Mouse (Mus musculus) layer of hippocampus, postnatal 14 days (tissue): ENCODE results near the gene Isyna1. TPM values are rescaled to one million over a fixed set of nuclear protein-coding genes. Genes with fewer than 3 reads are reported as not detected.

Source experiments
- DNase-seq, 2 experiments: peaks; one replicate each; pipeline ENCODE4 v3.0.0; 2021 to 2022; ENCODE audit warnings: low spot score in 2 of 2, mixed read lengths in 1 of 2
- long read RNA-seq, 2 experiments: library from polyadenylated mRNA; stranded (forward); transcript quantifications; one replicate each; pipeline ENCODE4 v2.0.0; 2021
- total RNA-seq, 2 experiments: library from RNA; stranded (reverse); gene quantifications; 2 replicates each; pipeline ENCODE4 v1.2.3; 2021

Isyna1 gene
- 10 to 100 TPM; 38.8 to 46.1 TPM for total RNA-seq
- long read RNA-seq, experiment 1, transcript Isyna1-201 (11 exons, 1,836 nt), result major isoform, 25 of 39 reads
- long read RNA-seq, experiment 1, transcript Isyna1-206 (10 exons, 1,916 nt), result minor isoform, 7 of 39 reads
- long read RNA-seq, experiment 1, partial matches to known transcripts, result 2 of 39 reads
- long read RNA-seq, experiment 1, other reads (novel, unspliced or antisense), result 4 of 39 reads
- long read RNA-seq, experiment 2, transcript Isyna1-201 (11 exons, 1,836 nt), result major isoform, 29 of 48 reads
- long read RNA-seq, experiment 2, transcript Isyna1-206 (10 exons, 1,916 nt), result minor isoform, 5 of 48 reads
- long read RNA-seq, experiment 2, partial matches to known transcripts, result 6 of 48 reads
- long read RNA-seq, experiment 2, other reads (novel, unspliced or antisense), result 7 of 48 reads

- DNase-seq, result no peak
Observed at GRCm38 (mm10) chr8:70593961-70594609, at the start of gene Isyna1. TSS of gene Isyna1 (plus strand) at chr8:70594373.

GRCm38 (mm10) chr8:70546412-70546811, 47.8 kb upstream of the Isyna1 start:
- no peak for DNase-seq

GRCm38 (mm10) chr8:70547762-70548161, 46.4 kb upstream of the Isyna1 start:
- no peak for DNase-seq

DNA sequence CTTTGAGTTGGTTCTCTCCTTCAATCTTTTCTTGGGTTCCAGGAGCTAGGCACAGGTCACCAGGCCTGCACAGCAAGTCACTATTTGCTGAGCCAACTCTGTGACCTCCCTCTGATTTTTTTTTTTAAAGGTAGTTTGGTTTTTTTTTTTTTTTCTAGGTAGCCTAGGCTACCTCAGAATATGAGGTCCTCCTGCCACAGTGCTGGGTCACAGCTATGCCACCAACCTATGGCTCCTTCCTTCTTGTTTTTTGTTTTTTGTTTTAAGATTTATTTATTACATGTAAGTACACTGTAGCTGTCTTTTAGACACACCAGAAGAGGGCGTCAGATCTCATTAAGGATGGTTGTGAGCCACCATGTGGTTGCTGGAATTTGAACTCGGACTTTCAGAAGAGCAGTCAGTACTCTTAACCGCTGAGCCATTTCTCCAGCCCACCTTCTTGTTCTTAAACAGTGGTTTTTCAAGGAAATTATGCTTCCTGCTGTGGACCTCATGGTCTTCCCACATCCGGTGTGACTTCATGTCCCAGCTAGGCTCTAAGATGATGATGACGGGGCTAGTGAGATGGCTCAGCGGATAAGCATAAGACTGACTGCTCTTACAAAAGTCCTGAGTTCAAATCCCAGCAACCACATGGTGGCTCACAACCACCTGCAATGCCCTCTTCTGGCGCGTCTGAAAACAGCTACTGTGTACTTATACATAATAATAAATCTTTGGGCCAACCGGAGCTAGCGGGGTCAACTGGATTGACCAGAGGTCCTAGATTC, 44.6 kb upstream of the Isyna1 start:
- DNase-seq, result no peak

DNA sequence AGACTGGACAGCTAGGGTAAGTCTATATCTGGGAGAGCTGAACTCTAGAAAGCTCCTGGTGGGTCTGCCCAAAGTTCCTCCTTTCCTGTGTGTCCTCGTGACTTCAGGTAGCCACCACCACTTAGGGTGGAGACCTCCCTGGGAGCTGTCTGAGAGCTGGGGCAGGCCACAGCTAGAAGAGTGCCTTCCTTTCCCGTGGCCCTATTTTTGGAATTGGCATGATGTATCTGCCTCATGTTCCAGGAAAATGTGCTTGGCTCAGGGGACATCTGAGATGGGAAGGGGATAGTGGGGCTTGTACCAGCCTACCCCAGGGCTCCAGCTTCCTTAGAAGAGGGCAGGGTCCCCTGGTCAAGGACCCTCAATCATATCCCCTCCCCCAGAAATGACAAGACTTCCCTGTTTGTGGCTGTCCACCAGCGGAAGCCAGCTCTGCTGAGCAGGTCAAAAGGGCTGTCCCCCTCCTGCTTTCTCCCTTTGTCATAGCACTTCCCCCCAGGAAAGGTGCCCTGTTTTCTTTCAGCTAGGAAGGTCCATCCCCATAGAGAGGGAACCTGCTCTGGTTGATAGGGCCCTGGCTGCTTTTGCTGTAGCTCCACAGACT, 42.5 kb upstream of the Isyna1 start:
- no peak for DNase-seq

- no peak for DNase-seq
Observed at GRCm38 (mm10) chr8:70552836-70553235, 41.3 kb upstream of the Isyna1 start.

GRCm38 (mm10) chr8:70553740-70554139, 40.4 kb upstream of the Isyna1 start:
- DNase-seq, result no peak

GRCm38 (mm10) chr8:70555079-70555747, 39.0 kb upstream of the Isyna1 start:
- DNase-seq, result no peak

DNA sequence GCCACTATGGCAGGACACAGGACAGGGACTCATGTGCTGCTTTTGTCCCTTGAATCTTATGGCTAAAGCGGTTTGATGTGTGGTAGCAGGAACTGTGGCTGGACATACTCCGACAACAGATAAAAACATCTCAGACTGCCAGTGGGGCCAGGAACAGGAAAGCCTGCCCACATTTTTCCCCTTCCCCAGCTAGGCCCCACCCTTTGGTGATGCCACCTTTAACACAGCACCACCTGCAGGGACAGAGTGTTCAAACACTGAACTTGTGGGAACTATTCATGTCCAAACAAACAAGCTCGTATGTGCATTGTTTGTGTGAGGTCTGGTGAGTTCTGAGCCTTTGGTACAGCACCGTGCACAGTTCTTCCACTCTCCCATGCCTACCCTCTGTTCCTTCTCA, 35.8 kb upstream of the Isyna1 start:
- no peak for DNase-seq

GRCm38 (mm10) chr8:70558983-70559382, 35.2 kb upstream of the Isyna1 start:
- DNase-seq, result no peak

- peak in 1 of 2 experiments; percentile 60 for DNase-seq
Observed at GRCm38 (mm10) chr8:70560096-70560495, 34.1 kb upstream of the Isyna1 start.

- no peak for DNase-seq
Observed at GRCm38 (mm10) chr8:70560564-70560963, 33.6 kb upstream of the Isyna1 start.

- no peak for DNase-seq
Observed at GRCm38 (mm10) chr8:70561357-70561756, 32.8 kb upstream of the Isyna1 start.

DNA sequence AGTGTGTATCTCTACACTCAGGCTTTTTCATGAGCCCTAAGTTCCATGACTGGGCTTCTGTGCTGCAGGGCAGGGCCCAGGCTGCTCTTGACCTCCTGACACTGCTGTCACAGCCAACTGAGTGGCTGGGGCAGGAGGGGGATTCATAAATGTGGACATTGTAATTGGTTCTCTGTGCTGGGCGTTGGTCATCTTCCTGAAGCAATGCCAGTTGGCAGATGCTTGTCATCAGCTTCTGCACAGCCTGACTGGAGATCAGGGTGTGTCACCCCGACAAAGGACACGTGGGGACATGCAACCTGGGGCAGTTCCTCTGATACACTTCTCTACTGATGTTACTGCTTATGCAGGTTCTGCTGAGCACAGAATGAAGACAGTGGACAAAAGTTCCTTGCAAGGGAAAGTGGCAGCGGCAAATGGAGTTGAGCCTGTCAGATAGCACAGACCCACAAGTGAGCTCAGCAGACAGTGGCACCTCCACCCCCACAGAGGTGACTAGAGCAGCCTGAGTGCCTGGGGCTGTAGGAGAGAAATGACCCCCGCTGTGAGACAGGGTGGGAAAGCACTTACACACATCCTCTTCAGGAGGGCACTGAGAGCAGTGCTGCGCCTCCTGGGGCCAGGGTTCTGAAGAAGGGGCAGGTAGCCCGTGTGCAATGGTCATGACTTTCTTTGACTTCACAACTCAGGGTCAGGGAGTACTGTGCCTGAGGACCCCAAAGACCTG, 32.2 kb upstream of the Isyna1 start:
- no peak for DNase-seq

GRCm38 (mm10) chr8:70562802-70563201, 31.4 kb upstream of the Isyna1 start:
- DNase-seq, result no peak

- no peak for DNase-seq
Observed at GRCm38 (mm10) chr8:70563763-70564387, 30.3 kb upstream of the Isyna1 start.

GRCm38 (mm10) chr8:70564696-70565235, 29.4 kb upstream of the Isyna1 start:
- DNase-seq, result no peak

- no peak for DNase-seq
Observed at GRCm38 (mm10) chr8:70565561-70565960, 28.6 kb upstream of the Isyna1 start.

GRCm38 (mm10) chr8:70570360-70570759, 23.8 kb upstream of the Isyna1 start:
- DNase-seq, result no peak
